ENCODE assay signal across 8 mouse cellular contexts in the genomic region with DNA sequence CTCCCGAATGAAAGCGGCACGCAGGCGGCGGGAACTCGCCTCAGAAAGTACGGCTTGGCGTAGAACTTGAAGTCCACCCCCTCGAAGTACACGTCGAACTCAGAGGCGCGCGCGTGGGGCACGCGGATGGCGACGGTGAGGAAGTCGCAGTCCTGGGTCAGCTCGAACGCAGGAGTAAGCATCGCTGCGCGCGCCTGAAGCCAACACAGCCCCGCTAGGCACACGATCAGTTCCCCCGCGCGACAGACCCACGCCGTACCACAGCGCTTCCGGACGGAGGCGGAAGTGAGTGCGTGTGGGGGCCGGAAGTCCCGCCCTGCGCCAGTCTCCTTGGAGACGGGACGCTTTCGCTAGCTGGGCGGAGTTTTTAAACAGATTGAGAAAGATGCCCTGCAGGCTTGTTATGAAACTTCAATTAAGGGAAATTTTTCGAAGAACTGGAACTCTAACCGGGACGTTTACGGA. TPM values are rescaled to one million over a fixed set of nuclear protein-coding genes. Genes with fewer than 3 reads are reported as not detected.
DNase-seq lines count a peak whose midpoint lies in the region; ATAC-seq and TF ChIP-seq lines count a peak whose summit lies in the region.

A gene (minus strand): TSS at position 278 of the 465 bp plus-strand sequence.

- no peak; the same call in 1 of the 2 replicates for TF ChIP-seq EP300 in lung, postnatal 0 days (IDR thresholded peaks at IDR 0.05)

- peak within 1 kb of the TSS; percentile 56 for H3K9ac ChIP-seq in lung, postnatal 0 days (replicated peaks; ENCODE audit: low read depth)

- H3K36me3 ChIP-seq in hindbrain, embryonic 10.5 days = 0 out of 2 replicates have a peak, but pooled peaks cover 2% of the 10 kb centered on the region
- H3K36me3 ChIP-seq in lung, postnatal 0 days (ENCODE audit: insufficient read depth, low read length) = no peaks in the 10 kb centered on the region

- peak within 1 kb of the TSS; percentile 88 for H3K27ac ChIP-seq in hindbrain, embryonic 10.5 days
- peak within 1 kb of the TSS; percentile 54 for H3K27ac ChIP-seq in lung, postnatal 0 days (ENCODE audit: low read length)

- peak; percentile 44 for TF ChIP-seq CTCF in lung, postnatal 0 days (IDR thresholded peaks at IDR 0.05)

- H3K4me3 ChIP-seq in hindbrain, embryonic 10.5 days = peak within 1 kb of the TSS; percentile 77
- H3K4me3 ChIP-seq in lung, postnatal 0 days (ENCODE audit: low read depth, low read length) = peak within 1 kb of the TSS; percentile 89

- DNase-seq in MN1 (ENCODE audit: low spot score) = peak; percentile 90
- DNase-seq in cerebellum, adult 9-10 months = peak; percentile 85
- peak; percentile 82 for DNase-seq in hindbrain, embryonic 10.5 days (ENCODE audit: low spot score)
- DNase-seq in layer of hippocampus, adult 9-11 months = peak; percentile 85
- DNase-seq in lung, postnatal 0 days (ENCODE audit: low spot score) = peak; percentile 95
- peak; percentile 79 for DNase-seq in ovary, postnatal 14 days (ENCODE audit: low spot score)
- DNase-seq in thymus, postnatal 14 days = peak; percentile 92

- no peaks in the 10 kb centered on the region for H3K9me3 ChIP-seq in hindbrain, embryonic 10.5 days
- H3K9me3 ChIP-seq in lung, postnatal 0 days (ENCODE audit: low read length) = no peaks in the 10 kb centered on the region

- H3K4me2 ChIP-seq in lung, postnatal 0 days (replicated peaks; ENCODE audit: low read depth, low read length) = peak within 1 kb of the TSS; percentile 87

- under 1% methylated on average over 49 of the region's 49 CpGs for WGBS in hindbrain, embryonic 10.5 days
- WGBS in lung, postnatal 0 days = under 1% methylated on average over 49 of the region's 49 CpGs

- H3K4me1 ChIP-seq in hindbrain, embryonic 10.5 days (replicated peaks) = peaks cover 18% of the 10 kb centered on the region
- H3K4me1 ChIP-seq in lung, postnatal 0 days (ENCODE audit: insufficient read depth, low read depth, low read length) = peaks cover 3% of the 10 kb centered on the region; the same call in 1 of the 2 replicates

- ATAC-seq in frontal cortex, adult (ENCODE audit: low TSS enrichment) = peak; percentile 99
- ATAC-seq in lung, postnatal 0 days = peak; percentile 98

- 0 out of 2 replicates have a peak, but pooled peaks cover 6% of the 10 kb centered on the region for H3K27me3 ChIP-seq in hindbrain, embryonic 10.5 days (ENCODE audit: insufficient read depth, poor library complexity, severe bottlenecking)
- H3K27me3 ChIP-seq in lung, postnatal 0 days (replicated peaks; ENCODE audit: insufficient read depth, low read length) = no peaks in the 10 kb centered on the region

RNA-seq across cellular contexts. Expression of the gene that starts here (rescaled TPM):
- polyA plus RNA-seq in hindbrain, embryonic 10.5 days (2016; fragmentation: Nextera tagmentation; extraction: Ambion mirVana) = 19.1 and 21.2 TPM in 2 replicates
- 5.9 and 6.7 TPM in 2 replicates for polyA plus RNA-seq in lung, postnatal 0 days (2015; fragmentation: Nextera tagmentation; extraction: Ambion mirVana)

Comparison
In these comparisons a context has a peak if more than half of its experiments do, and no peak if none do; other contexts are left out.
1. Peak in every context shown above with its lines: DNase-seq, ATAC-seq, H3K4me3 ChIP-seq and H3K27ac ChIP-seq.